Mouse (Mus musculus) midbrain, embryonic 10.5 days (tissue): ENCODE measurements around the gene Olfr282. TPM values are rescaled to one million over a fixed set of nuclear protein-coding genes. Genes with fewer than 3 reads are reported as not detected.
A peak's percentile ranks its signal among the peaks of the same experiment; 100 is the strongest.
"Not testable (repeated sequence)": the region's sequence is repeated elsewhere in the genome, so short reads cannot be mapped to it uniquely, and the experiment has no call there.

Source experiments
- DNase-seq: peaks from one replicate; pipeline ENCODE4 v3.0.0-alpha.2; 2017; ENCODE audit warnings: low spot score
- H3K27ac ChIP-seq: fragments of 300-500 bp; sonication (generic); replicated peaks from 2 replicates; pipeline ENCODE4 v1.5.1; 2016; ENCODE audit warnings: mild to moderate bottlenecking
- H3K27me3 ChIP-seq: fragments of 300-500 bp; sonication (generic); 2 replicates; pipeline ENCODE4 v1.6.1; 2016; ENCODE audit warnings: low read depth, mild to moderate bottlenecking; ENCODE audit not compliant: poor library complexity, severe bottlenecking
- H3K36me3 ChIP-seq: fragments of 300-500 bp; sonication (generic); 2 replicates; pipeline ENCODE4 v1.6.1; 2016; ENCODE audit warnings: mild to moderate bottlenecking, moderate library complexity
- H3K4me1 ChIP-seq: fragments of 300-500 bp; sonication (generic); 2 replicates; pipeline ENCODE4 v1.6.1; 2016
- H3K4me3 ChIP-seq: fragments of 300-500 bp; sonication (generic); 2 replicates; pipeline ENCODE4 v1.5.1; 2016; ENCODE audit warnings: mild to moderate bottlenecking, moderate library complexity
- H3K9me3 ChIP-seq: fragments of 300-500 bp; sonication (generic); replicated peaks from 2 replicates; pipeline ENCODE4 v1.6.1; 2016; ENCODE audit warnings: mild to moderate bottlenecking
- WGBS: fragments of 180-500 bp; shearing (Covaris S2); methylation state at CpG from one replicate; pipeline ENCODE4 v1.1.7; 2016; 5-methylcytosine and 5-hydroxymethylcytosine counted together
- polyA plus RNA-seq: library from polyadenylated mRNA; unstranded; fragments of >200 nt; fragmentation: Nextera tagmentation; extraction: Ambion mirVana; gene quantifications from 2 replicates; pipeline ENCODE4 v1.2.1, GENCODE M21; 2016

Olfr282 gene
- not detected in 2 replicates for polyA plus RNA-seq

DNA sequence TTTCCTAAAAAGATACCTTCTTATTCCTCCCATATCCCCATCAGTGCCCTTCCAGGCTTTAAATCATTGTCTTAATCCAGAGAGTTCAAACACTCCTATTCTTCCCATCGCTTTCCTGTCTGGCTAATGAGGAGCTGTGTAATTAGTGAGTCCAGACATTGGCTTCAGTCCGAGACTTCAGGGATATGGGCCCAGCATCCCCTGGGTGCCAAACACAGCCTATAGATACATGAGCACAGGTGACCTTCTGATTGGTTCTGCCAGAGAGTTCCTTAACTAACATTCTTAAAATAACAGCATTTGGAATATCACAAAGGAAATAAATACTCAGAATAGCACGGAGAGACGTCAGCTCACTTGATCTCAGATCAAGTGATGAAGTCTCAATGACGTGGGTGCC is at the start of gene Olfr282:
Olfr282 (plus strand) TSS at position 301 of the 400 bp plus-strand sequence.
- not testable (repeated sequence) for H3K27me3 ChIP-seq, H3K9me3 ChIP-seq, H3K4me1 ChIP-seq, H3K4me3 ChIP-seq, H3K27ac ChIP-seq, DNase-seq, H3K36me3 ChIP-seq
- 84% methylated on average over 5 of the region's 5 CpGs for WGBS

- no peaks in the 10 kb centered on the region for H3K36me3 ChIP-seq
- DNase-seq, result no peak
- H3K27me3 ChIP-seq, result no peaks in the 10 kb centered on the region
- WGBS, result 69% methylated on average over 2 of the region's 2 CpGs
- H3K9me3 ChIP-seq, result no peaks in the 10 kb centered on the region
- no peaks in the 10 kb centered on the region for H3K4me1 ChIP-seq
- H3K27ac ChIP-seq, result no peak overlapping the region
- H3K4me3 ChIP-seq, result no peak overlapping the region
Measured at GRCm38 (mm10) chr15:98387621-98388020, 43.4 kb upstream of the Olfr282 start.

GRCm38 (mm10) chr15:98389796-98390195 is 41.2 kb upstream of the Olfr282 start:
- Histone ChIP-seq H3K9me3 (no peaks in the 10 kb centered on the region), H3K27ac (no peak overlapping the region), H3K4me1 (no peaks in the 10 kb centered on the region), H3K36me3 (no peaks in the 10 kb centered on the region), H3K27me3 (no peaks in the 10 kb centered on the region), H3K4me3 (no peak overlapping the region)
- DNase-seq, result peak; percentile 76
- 36% methylated on average over 7 of the region's 7 CpGs for WGBS

- 84% methylated on average over 10 of the region's 10 CpGs for WGBS
- H3K27me3 ChIP-seq, result no peaks in the 10 kb centered on the region
- H3K4me1 ChIP-seq, result no peaks in the 10 kb centered on the region
- no peak overlapping the region for H3K4me3 ChIP-seq
- no peak for DNase-seq
- H3K27ac ChIP-seq, result no peak overlapping the region
- no peaks in the 10 kb centered on the region for H3K36me3 ChIP-seq
- no peaks in the 10 kb centered on the region for H3K9me3 ChIP-seq
Measured at GRCm38 (mm10) chr15:98391081-98391902, 39.7 kb upstream of the Olfr282 start.

GRCm38 (mm10) chr15:98391903-98392187 is 39.2 kb upstream of the Olfr282 start:
- DNase-seq, result no peak
- H3K9me3 ChIP-seq, result no peaks in the 10 kb centered on the region
- H3K4me1 ChIP-seq, result no peaks in the 10 kb centered on the region
- no peaks in the 10 kb centered on the region for H3K27me3 ChIP-seq
- no peak overlapping the region for H3K27ac ChIP-seq
- no peak overlapping the region for H3K4me3 ChIP-seq
- H3K36me3 ChIP-seq, result no peaks in the 10 kb centered on the region
- 46% methylated on average over 2 of the region's 2 CpGs for WGBS

DNA sequence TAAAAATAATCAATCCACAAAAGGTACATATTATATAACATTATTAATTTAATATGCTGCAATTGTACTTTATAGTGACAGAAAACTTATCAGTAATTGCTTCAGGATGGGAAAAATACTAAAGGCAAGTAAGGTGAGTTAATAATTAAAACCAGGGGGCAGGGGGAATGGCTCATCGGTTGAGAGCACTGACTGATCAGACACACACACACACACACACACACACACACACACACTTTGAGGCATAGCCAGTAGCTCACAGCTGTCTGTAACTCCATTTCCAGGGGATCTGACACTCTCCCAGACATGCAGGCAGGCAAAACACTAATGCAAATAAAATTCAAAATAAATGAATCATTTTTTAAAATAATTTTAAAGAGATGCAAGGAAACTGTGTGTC is 33.9 kb upstream of the Olfr282 start:
- 63% methylated on average over 1 of the region's 1 CpGs for WGBS
- Histone ChIP-seq H3K27me3 (no peaks in the 10 kb centered on the region), H3K27ac (no peak overlapping the region), H3K4me1 (0 out of 2 replicates have a peak, but pooled peaks cover 3% of the 10 kb centered on the region), H3K9me3 (no peaks in the 10 kb centered on the region), H3K4me3 (no peak overlapping the region), H3K36me3 (no peaks in the 10 kb centered on the region)
- DNase-seq, result no peak

DNA sequence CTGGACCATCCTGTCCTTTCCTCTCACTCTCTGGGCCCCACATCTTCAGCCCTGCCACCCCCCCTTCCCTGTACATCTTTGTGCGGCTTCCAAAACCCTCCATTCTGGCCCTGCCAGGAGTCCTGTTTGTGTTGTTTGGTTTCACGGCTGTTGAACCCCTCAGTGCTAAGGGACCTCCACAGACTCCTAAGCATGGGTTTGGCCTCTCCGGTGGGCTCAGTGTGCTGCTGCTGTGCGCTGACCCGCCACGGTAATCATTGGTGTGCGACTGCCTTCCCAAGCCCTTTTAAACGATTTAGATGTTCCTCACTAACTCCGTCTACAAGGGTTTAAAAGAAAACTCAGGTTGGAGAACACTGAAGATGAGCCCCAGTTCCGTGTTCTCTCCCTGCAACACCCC is 28.7 kb upstream of the Olfr282 start:
- Histone ChIP-seq H3K27ac (no peak overlapping the region), H3K27me3 (no peaks in the 10 kb centered on the region), H3K9me3 (no peaks in the 10 kb centered on the region; the same call in 1 of the 2 replicates), H3K4me3 (no peak overlapping the region), H3K36me3 (no peaks in the 10 kb centered on the region), H3K4me1 (0 out of 2 replicates have a peak, but pooled peaks cover 3% of the 10 kb centered on the region)
- DNase-seq, result no peak
- WGBS, result 86% methylated on average over 10 of the region's 10 CpGs

DNA sequence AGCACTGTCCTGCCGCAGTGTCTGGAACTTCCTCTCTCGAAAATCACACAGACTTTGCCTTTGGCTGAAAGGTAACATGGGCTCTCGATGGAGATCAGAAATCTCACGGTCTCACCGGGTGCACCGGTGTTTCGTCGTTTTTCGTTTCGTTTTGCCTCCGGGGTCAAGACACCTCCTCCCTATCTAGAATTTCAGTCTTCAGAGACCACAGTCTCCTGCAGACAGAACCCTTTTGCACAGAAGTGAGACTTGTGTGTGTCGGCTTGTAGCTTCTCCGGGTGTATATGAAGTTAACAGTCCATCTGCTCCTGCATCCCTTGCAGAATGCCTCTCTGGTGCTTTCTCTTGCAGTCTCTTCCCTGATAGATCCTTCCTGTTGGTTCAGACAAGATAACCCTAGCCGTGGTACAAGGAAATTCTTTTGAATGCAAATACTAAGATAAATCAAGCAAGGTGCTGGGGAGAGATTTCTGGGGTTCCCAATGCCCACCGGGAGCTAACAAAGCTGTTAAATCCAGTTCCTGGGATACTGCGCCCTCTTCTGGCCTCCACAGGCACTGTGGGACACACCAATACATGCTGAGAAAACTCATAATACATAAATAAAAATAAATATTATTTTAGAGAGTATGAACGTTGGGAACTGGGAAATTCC is 22.5 kb upstream of the Olfr282 start:
- no peak for DNase-seq
- no peaks in the 10 kb centered on the region for H3K36me3 ChIP-seq
- no peak overlapping the region for H3K27ac ChIP-seq
- no peaks in the 10 kb centered on the region for H3K4me1 ChIP-seq
- no peaks in the 10 kb centered on the region; the same call in 1 of the 2 replicates for H3K9me3 ChIP-seq
- WGBS, result 75% methylated on average over 17 of the region's 17 CpGs
- no peaks in the 10 kb centered on the region for H3K27me3 ChIP-seq
- H3K4me3 ChIP-seq, result no peak overlapping the region

DNA sequence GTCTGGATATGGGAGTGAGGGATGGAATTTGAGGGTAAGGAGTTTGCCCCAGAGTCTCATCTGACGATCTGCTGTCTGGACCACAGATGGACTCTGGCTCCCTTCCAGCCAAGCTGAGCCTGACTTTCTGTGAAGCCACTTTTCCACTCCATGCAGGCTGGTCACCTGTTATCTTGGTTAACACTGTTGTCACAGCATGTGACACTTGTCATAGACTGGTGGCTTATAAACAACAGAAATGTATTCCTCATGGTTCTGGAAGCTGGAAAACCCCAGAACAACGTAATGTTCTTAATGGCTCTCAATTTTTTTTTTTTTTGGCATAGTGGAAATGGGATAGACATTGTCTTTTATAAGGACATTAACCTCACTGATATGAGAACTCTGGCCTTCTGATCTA is 21.4 kb upstream of the Olfr282 start:
- H3K27me3 ChIP-seq, result no peaks in the 10 kb centered on the region
- H3K4me3 ChIP-seq, result no peak overlapping the region
- 98% methylated on average over 2 of the region's 2 CpGs for WGBS
- H3K9me3 ChIP-seq, result no peaks in the 10 kb centered on the region; the same call in 1 of the 2 replicates
- no peak overlapping the region for H3K27ac ChIP-seq
- H3K4me1 ChIP-seq, result no peaks in the 10 kb centered on the region
- H3K36me3 ChIP-seq, result no peaks in the 10 kb centered on the region
- no peak for DNase-seq

- DNase-seq, result no peak
- H3K4me1 ChIP-seq, result no peaks in the 10 kb centered on the region
- WGBS, result 91% methylated on average over 9 of the region's 9 CpGs
- H3K36me3 ChIP-seq, result no peaks in the 10 kb centered on the region
- no peaks in the 10 kb centered on the region; the same call in 1 of the 2 replicates for H3K9me3 ChIP-seq
- H3K4me3 ChIP-seq, result no peak overlapping the region
- no peaks in the 10 kb centered on the region for H3K27me3 ChIP-seq
- no peak overlapping the region for H3K27ac ChIP-seq
Measured at GRCm38 (mm10) chr15:98410249-98410648, 20.8 kb upstream of the Olfr282 start.

- no peak for DNase-seq
- Histone ChIP-seq H3K9me3 (no peaks in the 10 kb centered on the region), H3K27me3 (no peaks in the 10 kb centered on the region), H3K36me3 (no peaks in the 10 kb centered on the region), H3K4me3 (no peak overlapping the region), H3K27ac (no peak overlapping the region), H3K4me1 (no peaks in the 10 kb centered on the region)
- 81% methylated on average over 4 of the region's 4 CpGs for WGBS
Measured at GRCm38 (mm10) chr15:98415996-98416395, 15.0 kb upstream of the Olfr282 start.

DNA sequence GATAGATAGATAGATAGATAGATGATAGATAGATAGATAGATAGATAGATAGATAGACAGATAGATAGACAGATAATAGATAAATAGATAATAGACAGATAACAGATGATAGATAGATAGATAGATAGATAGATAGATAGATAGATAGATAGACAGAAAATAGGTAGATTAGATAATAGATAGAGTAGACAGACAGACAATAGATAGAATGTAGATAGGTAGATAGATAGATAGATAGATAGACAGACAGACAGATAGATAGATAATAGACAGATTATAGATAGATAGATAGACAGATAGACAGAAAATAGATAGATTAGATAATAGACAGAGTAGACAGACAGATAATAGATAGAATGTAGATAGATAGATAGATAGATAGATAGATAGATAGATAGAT is 14.2 kb upstream of the Olfr282 start:
- DNase-seq, H3K27ac ChIP-seq, H3K4me1 ChIP-seq, H3K27me3 ChIP-seq, H3K4me3 ChIP-seq, H3K36me3 ChIP-seq, H3K9me3 ChIP-seq: not testable (repeated sequence)

DNA sequence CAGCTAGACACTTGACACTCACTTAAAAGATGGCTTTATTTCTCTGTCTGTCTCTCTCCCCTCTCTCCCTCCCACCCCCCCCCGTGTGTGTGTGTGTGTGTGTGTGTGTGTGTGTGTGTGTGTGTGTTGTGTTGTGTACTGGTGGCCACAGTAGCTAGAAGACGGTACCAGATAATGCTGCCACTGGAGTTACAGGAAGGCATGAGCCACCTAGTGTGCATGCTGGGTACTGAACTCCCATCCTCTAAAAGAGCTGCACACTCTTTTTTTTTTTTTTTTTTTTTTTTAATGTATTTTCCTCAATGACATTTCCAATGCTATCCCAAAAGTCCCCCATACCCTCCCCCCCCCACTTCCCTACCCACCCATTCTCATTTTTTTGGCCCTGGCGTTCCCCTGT is 13.7 kb upstream of the Olfr282 start:
- not testable (repeated sequence) for H3K36me3 ChIP-seq, H3K9me3 ChIP-seq, H3K27ac ChIP-seq, H3K4me3 ChIP-seq, H3K27me3 ChIP-seq, H3K4me1 ChIP-seq, DNase-seq
- WGBS, result 31% methylated on average over 3 of the region's 3 CpGs
